Mouse (Mus musculus): ENCODE results near the gene Nxt2. TPM values are rescaled to one million over a fixed set of nuclear protein-coding genes. Genes with fewer than 3 reads are reported as not detected.
"Not testable (repeated sequence)": the region's sequence is repeated elsewhere in the genome, so short reads cannot be mapped to it uniquely, and the experiment has no call there.

Nxt2 gene
- polyA plus RNA-seq, 1 experiment from 2014 or later: 24.3 TPM

DNA sequence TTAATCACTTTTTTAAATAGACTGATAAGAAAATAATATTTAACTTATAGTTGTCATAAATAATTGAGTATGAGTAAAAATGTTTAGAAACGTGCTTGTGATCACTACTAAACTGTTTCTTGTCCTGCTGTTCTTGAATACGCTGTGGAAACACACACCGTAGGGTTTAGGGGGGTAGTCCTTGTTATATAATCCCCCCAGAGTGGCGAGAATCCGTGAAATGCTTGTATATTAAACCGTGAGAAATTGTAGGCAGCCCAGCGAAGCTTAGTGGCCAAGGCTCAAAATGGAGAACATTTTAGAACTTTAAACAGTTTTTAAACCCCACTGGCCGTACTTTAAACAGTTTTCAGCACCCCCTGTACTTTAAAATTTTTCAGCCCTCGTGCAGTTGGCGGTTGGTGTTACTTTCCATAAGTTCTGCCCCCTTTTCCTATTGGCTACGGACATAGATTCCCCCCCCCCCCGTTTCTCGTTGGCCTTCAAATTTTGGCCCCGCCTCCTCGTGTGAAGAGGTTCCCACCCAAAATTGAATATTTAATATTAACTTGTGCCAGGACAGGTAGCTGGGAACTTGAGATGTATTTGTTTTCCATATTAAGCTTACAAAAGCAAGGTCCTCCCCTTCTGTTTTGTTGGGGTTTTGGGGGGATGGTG lies 956 bp downstream of the Nxt2 start:
- Histone ChIP-seq H3K4me1 (ENCODE audit: control insufficient read depth, insufficient read depth, low read length) (no peaks in the 10 kb centered on the region), H3K4me3 (ENCODE audit: low read length) (peak overlapping the region; percentile 58), H3K27ac (ENCODE audit: low read length) (peak overlapping the region; percentile 89), H3K27me3 (replicated peaks; ENCODE audit: control insufficient read depth, insufficient read depth, low read length) (no peaks in the 10 kb centered on the region), H3K4me2 (ENCODE audit: low read depth, low read length) (peak overlapping the region; percentile 51), H3K9me3 (ENCODE audit: control insufficient read depth, low read length) (no peaks in the 10 kb centered on the region), H3K9ac (ENCODE audit: low read depth, low read length) (peak overlapping the region; percentile 65), H3K36me3 (ENCODE audit: control insufficient read depth, insufficient read depth, low read length) (no peaks in the 10 kb centered on the region)
- ATAC-seq: peak; percentile 78
- 19% methylated on average over 15 of the region's 15 CpGs for WGBS

DNA sequence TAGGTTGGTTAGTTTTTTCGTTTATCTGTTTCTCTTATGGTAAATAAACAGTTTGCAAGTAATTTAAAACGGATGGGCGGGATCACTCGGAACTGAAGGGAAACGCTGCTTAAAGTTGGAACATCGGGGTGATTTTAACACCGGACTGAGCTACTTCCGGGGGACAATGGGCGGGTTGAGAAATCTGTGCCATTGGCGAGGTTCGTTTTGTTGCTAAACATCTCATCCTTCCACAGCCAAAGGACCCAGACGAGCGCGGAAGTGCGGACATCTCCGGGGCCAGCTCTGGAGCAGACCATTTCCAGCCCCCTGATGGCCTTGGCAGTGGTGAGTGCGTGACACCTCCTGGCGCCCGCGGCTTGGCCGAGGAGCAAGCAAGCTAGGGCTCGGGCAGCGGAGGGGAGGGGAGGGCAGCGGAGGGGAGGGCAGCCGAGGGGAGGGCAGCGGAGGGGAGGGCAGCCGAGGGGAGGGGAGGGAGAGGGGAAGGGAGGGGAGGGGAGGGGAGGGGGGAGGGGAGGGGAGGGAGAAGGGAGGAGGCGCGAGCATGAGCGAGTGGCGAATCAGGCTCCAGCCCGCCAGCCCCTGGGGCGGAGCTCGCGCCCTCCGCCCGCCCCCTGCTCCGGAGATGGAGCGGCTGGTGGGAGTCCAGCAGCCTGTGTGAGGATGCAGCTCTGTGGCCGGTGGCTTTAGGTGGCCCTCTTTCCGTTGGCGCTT lies 1.6 kb downstream of the Nxt2 start:
- Histone ChIP-seq H3K36me3 (ENCODE audit: control insufficient read depth, insufficient read depth, low read length) (no peaks in the 10 kb centered on the region), H3K9me3 (ENCODE audit: control insufficient read depth, low read length) (no peaks in the 10 kb centered on the region), H3K27ac (ENCODE audit: low read length) (peak overlapping the region; percentile 89), H3K27me3 (replicated peaks; ENCODE audit: control insufficient read depth, insufficient read depth, low read length) (no peaks in the 10 kb centered on the region), H3K4me3 (ENCODE audit: low read length) (peak overlapping the region; percentile 58), H3K4me1 (ENCODE audit: control insufficient read depth, insufficient read depth, low read length) (no peaks in the 10 kb centered on the region), H3K4me2 (ENCODE audit: low read depth, low read length) (peak overlapping the region; percentile 51), H3K9ac (ENCODE audit: low read depth, low read length) (peak overlapping the region; percentile 65)
- ATAC-seq: peak; percentile 96
- 15% methylated on average over 32 of the region's 42 CpGs for WGBS

DNA sequence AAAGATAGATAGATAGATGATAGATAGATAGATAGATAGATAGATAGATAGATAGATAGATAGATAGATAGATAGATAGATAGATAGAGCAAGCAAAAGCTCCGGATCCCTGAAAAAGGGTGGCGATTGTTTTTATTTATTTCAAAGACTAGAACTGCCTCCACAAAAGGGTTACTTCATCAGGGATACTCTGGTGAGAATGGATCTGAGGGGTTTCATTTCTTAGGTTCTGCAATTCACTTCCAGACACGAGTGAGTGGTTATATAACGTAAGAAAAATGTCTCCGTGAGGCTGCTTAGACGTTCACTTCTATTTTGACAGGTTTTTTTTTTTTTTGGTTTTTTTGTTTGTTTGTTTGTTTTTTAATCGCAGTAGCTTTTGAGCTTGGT lies 2.2 kb downstream of the Nxt2 start:
- Histone ChIP-seq H3K4me2 (ENCODE audit: low read depth, low read length) (peak overlapping the region; percentile 37), H3K4me1 (ENCODE audit: control insufficient read depth, insufficient read depth, low read length) (no peaks in the 10 kb centered on the region), H3K9ac (ENCODE audit: low read depth, low read length) (no peak overlapping the region), H3K27ac (ENCODE audit: low read length) (no peak overlapping the region), H3K27me3 (replicated peaks; ENCODE audit: control insufficient read depth, insufficient read depth, low read length) (no peaks in the 10 kb centered on the region), H3K36me3 (ENCODE audit: control insufficient read depth, insufficient read depth, low read length) (no peaks in the 10 kb centered on the region), H3K9me3 (ENCODE audit: control insufficient read depth, low read length) (no peaks in the 10 kb centered on the region), H3K4me3 (ENCODE audit: low read length) (peak overlapping the region; percentile 58)
- WGBS: 43% methylated on average over 7 of the region's 7 CpGs
- no peak for ATAC-seq

DNA sequence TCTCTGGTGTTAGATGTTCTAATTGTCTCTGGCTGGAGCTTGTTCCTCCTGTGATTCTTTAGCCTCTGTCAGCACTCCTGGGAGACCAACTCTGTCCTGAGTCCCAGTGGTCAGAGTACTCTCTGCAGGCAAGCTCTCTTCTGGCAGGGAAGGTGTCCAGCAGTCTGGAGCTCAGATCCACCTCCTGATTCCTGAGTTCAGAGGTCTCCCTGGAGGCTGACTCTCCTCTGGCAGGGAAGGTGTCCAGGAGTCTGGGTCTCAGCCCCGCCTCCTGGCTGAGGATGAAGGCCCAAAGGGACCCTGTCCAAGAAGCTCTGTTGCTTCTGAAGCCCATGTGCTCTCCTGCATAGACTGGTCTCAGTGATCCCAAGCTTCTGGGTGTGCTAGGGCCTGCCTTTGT lies 9.6 kb downstream of the Nxt2 start:
- H3K36me3 ChIP-seq (ENCODE audit: control insufficient read depth, insufficient read depth, low read length); H3K4me1 ChIP-seq (ENCODE audit: control insufficient read depth, insufficient read depth, low read length); H3K4me3 ChIP-seq (ENCODE audit: low read length); ATAC-seq; H3K9me3 ChIP-seq (ENCODE audit: control insufficient read depth, low read length); H3K9ac ChIP-seq (ENCODE audit: low read depth, low read length); H3K4me2 ChIP-seq (ENCODE audit: low read depth, low read length); H3K27ac ChIP-seq (ENCODE audit: low read length); H3K27me3 ChIP-seq (replicated peaks; ENCODE audit: control insufficient read depth, insufficient read depth, low read length): not testable (repeated sequence)
- 73% methylated on average over 1 of the region's 1 CpGs for WGBS

DNA sequence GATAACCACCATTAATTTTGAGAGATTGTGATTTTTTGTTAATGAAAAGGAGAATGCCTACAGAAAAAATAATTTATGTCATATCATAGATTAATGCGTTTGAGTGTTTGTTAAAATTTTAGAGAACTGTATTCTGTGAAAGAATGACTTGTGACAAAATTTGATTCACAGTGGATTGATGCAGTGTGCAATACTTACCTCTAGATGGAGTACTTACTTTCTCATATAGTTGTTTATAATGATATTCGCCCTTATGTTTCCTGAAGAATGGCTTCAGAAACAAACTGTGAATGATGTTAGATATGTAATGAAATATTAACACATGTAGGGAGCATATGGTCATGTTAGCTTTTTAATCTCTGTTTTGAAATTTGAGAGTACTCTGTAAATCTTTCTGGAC lies 10.5 kb downstream of the Nxt2 start:
- 45% methylated on average over 2 of the region's 2 CpGs for WGBS
- Histone ChIP-seq H3K9ac (ENCODE audit: low read depth, low read length) (no peak overlapping the region), H3K4me2 (ENCODE audit: low read depth, low read length) (no peak overlapping the region), H3K9me3 (ENCODE audit: control insufficient read depth, low read length) (no peaks in the 10 kb centered on the region), H3K4me1 (ENCODE audit: control insufficient read depth, insufficient read depth, low read length) (no peaks in the 10 kb centered on the region), H3K27me3 (replicated peaks; ENCODE audit: control insufficient read depth, insufficient read depth, low read length) (no peaks in the 10 kb centered on the region), H3K4me3 (ENCODE audit: low read length) (no peak overlapping the region), H3K36me3 (ENCODE audit: control insufficient read depth, insufficient read depth, low read length) (no peaks in the 10 kb centered on the region), H3K27ac (ENCODE audit: low read length) (no peak overlapping the region)
- ATAC-seq: no peak

DNA sequence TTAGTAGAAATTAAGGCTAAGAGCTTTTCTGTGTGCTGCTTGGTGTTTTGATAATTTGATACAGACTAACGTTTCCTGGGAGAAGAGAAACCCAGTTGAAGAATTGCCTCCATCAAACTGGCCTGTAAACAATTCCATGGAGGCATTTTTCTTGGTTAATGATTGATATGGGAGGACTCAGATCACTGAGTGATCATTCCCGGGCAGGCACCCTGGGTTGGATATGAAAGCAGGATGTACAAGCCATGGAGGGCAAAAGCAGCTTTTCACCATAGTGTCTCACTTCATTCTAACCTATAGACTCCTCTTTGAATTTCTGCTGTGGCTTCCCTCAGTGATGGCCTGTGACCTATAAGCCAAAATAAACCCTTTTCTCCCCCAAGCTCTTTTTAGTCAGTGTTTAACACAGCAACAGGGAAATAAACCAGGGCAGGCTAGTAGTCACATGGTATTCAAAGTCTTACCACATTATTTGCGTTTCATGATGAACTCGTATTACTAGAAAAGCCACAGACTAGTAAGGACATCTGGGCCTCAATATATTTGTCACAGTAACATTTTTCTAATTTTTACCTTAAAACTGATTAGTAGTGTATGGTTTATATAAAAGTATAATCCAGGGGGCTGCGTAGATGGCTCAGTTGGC lies 19.2 kb downstream of the Nxt2 start:
- H3K27ac ChIP-seq (ENCODE audit: low read length): no peak overlapping the region
- 61% methylated on average over 5 of the region's 5 CpGs for WGBS
- H3K9ac ChIP-seq (ENCODE audit: low read depth, low read length): no peak overlapping the region
- H3K4me3 ChIP-seq (ENCODE audit: low read length): no peak overlapping the region
- no peak overlapping the region for H3K4me2 ChIP-seq (ENCODE audit: low read depth, low read length)
- no peaks in the 10 kb centered on the region for H3K4me1 ChIP-seq (ENCODE audit: control insufficient read depth, insufficient read depth, low read length)
- peak; percentile 60; the same call in 1 of the 2 replicates for ATAC-seq
- no peaks in the 10 kb centered on the region for H3K36me3 ChIP-seq (ENCODE audit: control insufficient read depth, insufficient read depth, low read length)
- no peaks in the 10 kb centered on the region for H3K27me3 ChIP-seq (replicated peaks; ENCODE audit: control insufficient read depth, insufficient read depth, low read length)
- no peaks in the 10 kb centered on the region for H3K9me3 ChIP-seq (ENCODE audit: control insufficient read depth, low read length)

DNA sequence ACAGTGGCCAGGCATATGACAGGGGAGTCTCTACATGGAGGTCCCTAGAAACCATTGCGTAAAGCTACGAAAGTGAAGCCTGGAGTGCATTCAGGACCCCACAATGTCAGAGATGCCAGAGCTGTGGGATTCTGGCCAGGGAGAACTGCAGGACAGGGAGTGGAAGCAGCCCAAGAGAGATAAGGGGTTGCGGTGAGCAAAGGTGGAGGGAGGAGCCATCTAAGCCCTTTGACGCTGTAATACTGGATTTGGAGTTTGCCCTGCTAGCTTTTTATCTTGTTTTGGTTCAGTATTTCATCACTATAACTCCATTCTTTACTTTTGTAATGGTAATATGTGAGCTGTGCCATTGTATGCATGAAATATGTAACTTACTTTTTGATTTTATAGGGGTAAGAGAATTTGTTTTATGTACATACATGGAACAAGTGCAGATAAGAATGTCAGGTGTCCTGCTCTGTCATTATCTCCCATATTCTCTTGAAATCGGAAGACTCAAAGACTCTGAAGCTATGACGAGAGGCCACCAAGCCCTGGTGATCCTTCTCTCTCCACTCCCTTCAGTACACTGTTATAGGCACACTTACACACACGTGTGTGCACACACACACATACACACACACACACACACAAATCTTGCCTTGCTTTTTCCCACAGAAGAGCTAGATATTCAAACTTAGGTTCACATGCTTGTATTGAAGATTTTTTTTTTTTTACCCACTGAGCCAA lies 23.6 kb downstream of the Nxt2 start:
- Histone ChIP-seq H3K9me3 (ENCODE audit: control insufficient read depth, low read length) (no peaks in the 10 kb centered on the region), H3K4me1 (ENCODE audit: control insufficient read depth, insufficient read depth, low read length) (no peaks in the 10 kb centered on the region), H3K4me3 (ENCODE audit: low read length) (no peak overlapping the region), H3K9ac (ENCODE audit: low read depth, low read length) (no peak overlapping the region), H3K4me2 (ENCODE audit: low read depth, low read length) (no peak overlapping the region), H3K36me3 (ENCODE audit: control insufficient read depth, insufficient read depth, low read length) (no peaks in the 10 kb centered on the region), H3K27ac (ENCODE audit: low read length) (peak overlapping the region; percentile 54), H3K27me3 (replicated peaks; ENCODE audit: control insufficient read depth, insufficient read depth, low read length) (no peaks in the 10 kb centered on the region)
- WGBS: 73% methylated on average over 7 of the region's 7 CpGs
- peak; percentile 93 for ATAC-seq

DNA sequence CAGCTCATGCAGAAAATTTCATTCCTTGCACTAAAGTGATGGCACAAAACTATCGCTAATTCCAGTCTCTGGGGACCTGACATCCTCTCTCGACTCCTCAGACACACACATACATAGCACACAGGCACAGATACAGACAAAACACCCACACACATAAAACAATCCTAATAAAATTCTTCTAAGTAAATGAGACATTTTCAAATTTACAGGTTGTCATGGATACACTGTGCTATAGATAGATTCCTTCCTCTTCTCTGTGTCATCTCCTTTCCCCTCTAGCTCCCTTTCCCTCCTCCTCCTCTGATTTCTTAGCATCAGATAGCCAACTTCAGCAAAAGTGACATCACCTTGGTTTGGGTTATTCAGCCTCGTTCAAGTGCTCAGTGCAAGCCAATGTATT lies 49.5 kb downstream of the Nxt2 start:
- 59% methylated on average over 3 of the region's 3 CpGs for whole genome bisulfite sequencing
- Histone ChIP-seq H3K27me3 (replicated peaks; ENCODE audit: control insufficient read depth, insufficient read depth, low read length) (no peaks in the 10 kb centered on the region), H3K4me3 (ENCODE audit: low read length) (no peak overlapping the region), H3K27ac (ENCODE audit: low read length) (no peak overlapping the region), H3K36me3 (ENCODE audit: control insufficient read depth, insufficient read depth, low read length) (no peaks in the 10 kb centered on the region), H3K4me2 (ENCODE audit: low read depth, low read length) (no peak overlapping the region), H3K9ac (ENCODE audit: low read depth, low read length) (no peak overlapping the region), H3K9me3 (ENCODE audit: control insufficient read depth, low read length) (no peaks in the 10 kb centered on the region), H3K4me1 (ENCODE audit: control insufficient read depth, insufficient read depth, low read length) (no peaks in the 10 kb centered on the region)
- ATAC-seq: no peak

DNA sequence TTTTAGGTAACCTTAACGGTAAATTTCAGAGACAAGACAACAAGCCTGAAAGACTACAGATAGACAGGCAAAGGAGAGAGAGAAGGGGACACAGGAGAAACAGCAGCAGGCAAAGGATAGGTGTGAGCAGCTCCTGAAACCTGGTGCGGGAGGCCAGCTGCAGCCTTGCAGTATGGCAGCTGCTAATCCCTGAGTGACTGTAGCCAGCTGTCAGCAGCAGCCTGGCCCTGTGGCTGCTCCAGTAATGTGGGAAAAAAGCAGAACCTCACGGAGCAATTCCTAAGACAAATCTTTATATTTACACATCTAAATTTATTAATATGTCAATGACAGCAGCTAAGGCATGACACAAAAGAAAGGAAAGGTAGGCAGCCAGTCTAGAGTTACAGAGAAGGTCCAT lies 50.0 kb downstream of the Nxt2 start:
- H3K4me2 ChIP-seq (ENCODE audit: low read depth, low read length): no peak overlapping the region
- H3K9ac ChIP-seq (ENCODE audit: low read depth, low read length): no peak overlapping the region
- H3K4me1 ChIP-seq (ENCODE audit: control insufficient read depth, insufficient read depth, low read length): no peaks in the 10 kb centered on the region
- WGBS: 55% methylated on average over 3 of the region's 3 CpGs
- H3K27ac ChIP-seq (ENCODE audit: low read length): no peak overlapping the region
- no peaks in the 10 kb centered on the region for H3K27me3 ChIP-seq (replicated peaks; ENCODE audit: control insufficient read depth, insufficient read depth, low read length)
- H3K36me3 ChIP-seq (ENCODE audit: control insufficient read depth, insufficient read depth, low read length): no peaks in the 10 kb centered on the region
- H3K4me3 ChIP-seq (ENCODE audit: low read length): no peak overlapping the region
- no peaks in the 10 kb centered on the region for H3K9me3 ChIP-seq (ENCODE audit: control insufficient read depth, low read length)
- no peak for ATAC-seq

Data from intestine, embryonic 16.5 days (tissue).